Mouse (Mus musculus): ENCODE data around the gene Glod4.

Glod4 gene

DNA sequence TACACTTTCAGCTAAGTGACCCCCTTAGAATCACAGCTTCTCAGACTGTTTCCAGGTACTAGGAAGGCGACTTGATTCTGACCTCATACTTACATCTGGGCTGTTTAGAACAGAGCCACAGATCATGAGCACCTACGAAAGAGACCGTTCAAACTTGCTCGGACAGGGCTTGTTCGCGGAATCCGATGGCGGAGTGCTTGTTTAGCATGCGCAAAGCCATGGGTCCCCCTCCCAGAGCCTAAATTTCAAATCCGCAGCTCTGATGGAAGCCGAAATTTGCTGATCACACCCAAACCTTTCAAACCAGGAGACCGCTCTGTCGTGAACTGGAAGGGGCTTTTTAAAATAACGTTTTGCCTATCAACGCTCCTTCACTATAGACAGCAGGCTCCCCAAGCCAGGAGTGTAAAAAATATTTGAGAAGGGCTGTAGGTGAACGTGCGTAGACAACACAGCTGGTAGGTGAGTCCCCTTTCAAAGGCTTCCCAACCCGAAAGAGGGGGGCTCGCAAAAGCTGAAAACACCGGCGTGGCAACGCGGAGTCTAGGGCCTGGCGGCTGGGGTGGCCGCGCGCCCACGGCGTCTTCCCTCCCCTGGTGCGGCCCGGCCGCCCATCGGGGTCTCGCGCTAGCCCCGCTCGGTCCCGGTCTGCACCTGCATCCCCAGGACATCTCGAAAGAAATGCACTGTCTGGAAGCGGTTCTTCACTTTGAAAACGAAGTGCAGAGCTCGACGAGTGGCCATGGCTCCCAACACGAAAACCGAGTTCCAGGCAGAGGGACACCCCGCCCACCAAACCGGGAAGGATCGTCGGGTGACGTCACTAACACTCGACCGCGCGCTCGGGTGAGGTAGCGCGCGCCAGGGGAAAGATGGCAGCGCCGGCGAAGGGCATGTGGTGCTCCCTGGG, at the start of gene Glod4, which contains the start of gene Mrm3:
Gene Glod4, minus strand, starts transcription at position 825 of the 910 bp plus-strand sequence.
Gene Mrm3, plus strand, starts transcription at position 815 of the 910 bp plus-strand sequence.
- peak; percentile 91 for DNase-seq (ENCODE audit: low read depth, low spot score)

DNA sequence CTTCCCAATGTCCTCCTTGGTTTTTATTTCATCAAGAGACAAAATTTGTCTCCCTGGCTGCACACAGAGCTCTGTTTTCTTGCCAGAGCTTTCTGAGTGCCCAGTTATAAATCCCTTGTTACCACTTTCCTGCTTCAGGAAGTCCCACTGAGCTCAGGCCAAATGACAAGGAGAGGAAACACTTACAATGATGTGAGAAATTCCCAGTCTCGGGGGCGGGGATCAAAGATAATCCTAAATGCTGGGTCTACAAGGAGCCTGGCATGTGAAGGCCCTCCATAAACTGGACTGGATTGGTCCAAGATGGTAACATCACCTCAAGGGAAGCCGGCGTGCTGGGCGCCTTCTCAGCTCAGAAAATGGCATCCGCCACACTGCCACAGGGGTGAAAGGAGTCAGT, 49.3 kb upstream of the Glod4 start:
- no peak for DNase-seq (ENCODE audit: low read depth, low spot score)

DNA sequence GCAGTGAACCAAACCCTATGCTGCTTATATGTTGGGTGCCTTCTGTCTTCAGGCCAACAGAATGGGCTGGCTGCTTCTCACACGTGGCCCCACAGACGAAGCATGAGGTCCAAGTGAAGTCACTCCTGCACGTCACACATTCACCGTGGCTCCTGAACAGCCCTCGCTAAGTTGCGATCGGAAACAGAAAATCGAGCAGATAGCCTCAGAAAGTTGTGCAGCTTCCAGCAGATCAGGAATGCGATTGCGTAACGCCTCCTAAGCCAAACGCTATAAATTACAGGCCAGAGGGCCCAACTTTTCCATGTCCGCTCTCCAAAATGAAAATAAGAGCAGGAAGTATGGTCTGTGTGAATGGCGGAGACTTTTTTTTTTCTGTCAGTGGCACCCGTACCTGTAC, 48.9 kb upstream of the Glod4 start:
- DNase-seq (ENCODE audit: low read depth, low spot score) = no peak

DNA sequence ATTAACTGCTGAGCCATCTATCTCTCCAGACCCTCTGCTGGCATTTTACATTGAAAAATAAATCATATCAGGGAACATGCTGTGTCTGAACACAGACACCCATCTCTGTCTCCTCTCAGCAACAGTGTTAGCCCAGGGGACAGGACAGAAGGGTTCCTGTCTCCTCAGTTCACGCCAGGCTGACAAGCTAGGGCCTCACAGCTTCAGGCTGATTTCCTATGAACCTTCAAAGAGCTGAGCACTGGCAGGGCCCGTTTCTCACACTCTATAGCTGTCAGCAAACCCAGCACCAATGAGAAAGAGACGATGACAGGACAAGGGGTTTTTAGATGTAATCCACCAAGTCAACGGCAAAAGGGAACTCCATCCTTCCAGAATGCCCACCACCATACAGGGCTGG, 48.4 kb upstream of the Glod4 start:
- no peak for DNase-seq (ENCODE audit: low read depth, low spot score)

DNA sequence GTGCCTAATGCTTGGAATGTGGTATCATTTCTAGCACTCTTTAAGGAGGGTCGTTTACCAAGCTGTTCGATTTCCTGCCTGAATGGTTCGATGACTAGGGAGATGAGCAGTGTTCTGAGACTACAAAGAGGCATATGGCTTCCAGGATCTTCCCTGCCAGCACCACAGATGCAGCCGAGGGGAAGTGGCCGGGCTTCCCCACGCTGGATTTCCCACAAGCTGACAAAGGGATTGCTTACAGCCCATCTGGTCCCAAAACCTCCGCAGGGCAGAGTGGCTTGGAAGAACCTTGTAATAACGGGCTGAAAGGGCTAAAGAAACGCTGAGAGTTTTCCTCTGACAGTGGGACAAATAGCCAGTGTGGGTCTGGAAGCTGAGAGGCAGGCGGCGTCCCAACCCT, 46.8 kb upstream of the Glod4 start:
- no peak for DNase-seq (ENCODE audit: low read depth, low spot score)

DNA sequence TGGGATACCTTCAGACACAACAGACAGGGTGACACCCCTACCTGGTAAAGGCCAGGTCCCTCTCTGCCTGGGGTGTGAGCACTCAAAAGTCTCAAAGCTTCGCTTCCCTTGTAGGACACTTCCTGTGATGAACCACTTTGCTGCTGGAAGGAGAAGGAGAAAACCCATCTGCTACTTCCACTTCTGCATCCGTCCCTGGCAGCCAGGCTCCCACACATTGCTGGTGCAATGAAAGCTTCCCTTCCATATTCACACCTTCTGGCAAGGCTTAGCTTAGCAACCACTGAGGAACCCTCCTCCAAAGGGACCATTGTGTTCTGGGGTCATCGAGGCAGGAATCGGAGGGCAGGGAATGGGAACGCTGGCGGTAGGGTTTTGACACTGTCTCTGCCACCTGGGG, 45.1 kb upstream of the Glod4 start:
- no peak for DNase-seq (ENCODE audit: low read depth, low spot score)

DNA sequence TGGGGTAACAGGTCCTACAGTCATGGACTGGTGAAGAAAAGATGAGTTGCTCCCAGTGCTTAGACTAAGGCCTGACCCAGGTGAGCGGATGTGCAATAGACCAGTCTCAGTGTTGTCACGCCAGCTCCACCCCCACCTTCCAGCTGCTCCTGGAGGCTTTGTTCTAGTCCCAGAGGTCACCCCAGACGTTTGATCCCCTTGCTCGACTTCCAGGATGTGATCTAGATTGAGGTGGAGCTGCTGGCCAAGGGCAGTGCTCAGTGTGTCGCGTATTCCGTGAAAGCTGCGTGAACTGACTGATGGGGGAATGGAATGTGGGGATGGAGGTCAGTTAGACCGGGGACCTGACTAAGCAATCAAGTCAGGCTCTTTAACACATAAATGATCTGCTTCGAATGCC, 43.8 kb upstream of the Glod4 start:
- no peak for DNase-seq (ENCODE audit: low read depth, low spot score)

DNA sequence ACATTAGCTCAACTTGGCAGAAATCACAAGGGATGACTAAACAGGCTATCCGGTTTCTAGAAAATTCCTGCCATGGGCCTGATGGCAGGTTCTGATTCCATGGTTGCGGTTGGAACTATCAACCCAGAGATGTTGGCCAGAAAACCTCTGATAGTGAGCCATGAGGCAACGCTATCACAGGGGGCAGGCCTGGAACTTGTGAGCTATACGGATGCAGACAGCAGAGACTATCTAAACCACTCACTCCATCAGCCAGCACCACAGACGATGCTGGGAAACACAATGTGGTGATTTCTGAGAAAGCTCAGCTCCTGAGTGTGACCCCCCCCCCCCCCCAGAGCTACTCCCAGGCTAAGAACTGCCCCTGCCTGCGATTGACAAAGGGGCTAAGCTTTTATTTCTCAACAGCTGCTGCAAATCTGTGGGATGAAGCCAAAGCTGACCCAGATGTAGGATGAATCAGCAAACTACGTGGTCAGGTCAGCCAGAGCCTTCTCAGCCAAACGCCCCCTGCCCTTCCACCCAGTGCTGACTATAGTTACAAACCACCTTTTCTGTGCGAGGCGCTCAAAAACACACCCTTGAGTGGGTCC, 43.1 kb upstream of the Glod4 start:
- DNase-seq (ENCODE audit: low read depth, low spot score) = no peak

DNA sequence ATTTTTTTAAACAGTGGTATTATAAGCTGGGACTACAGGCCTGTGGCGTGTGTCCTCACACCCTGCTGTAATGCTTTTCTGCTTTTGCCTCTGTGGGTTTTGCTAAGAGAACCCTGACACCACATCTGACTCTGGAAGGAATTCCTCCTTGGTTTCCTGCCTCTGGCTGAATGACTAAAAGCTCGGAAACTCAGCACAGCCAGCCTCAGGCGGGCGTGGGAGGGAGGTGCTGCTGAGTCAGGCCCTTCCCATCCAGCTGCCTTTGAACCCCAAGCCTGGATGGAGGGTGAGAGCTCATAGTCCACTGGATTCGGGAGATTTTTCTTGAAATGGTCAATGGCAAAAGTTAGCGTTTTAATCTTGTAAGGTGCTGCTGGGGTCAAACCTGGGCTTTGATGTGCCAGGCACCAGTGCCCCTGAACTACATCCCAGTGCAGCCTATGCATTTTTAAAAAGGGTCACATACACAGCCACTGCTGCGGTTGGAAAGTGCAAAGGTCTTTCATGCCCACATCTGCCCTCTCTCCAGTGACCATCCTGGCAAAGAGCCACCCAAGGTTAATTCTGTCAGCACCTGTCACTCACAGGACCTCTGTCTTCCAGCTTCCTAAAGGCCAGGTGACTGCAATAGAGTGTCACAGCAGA, 42.0 kb upstream of the Glod4 start:
- no peak for DNase-seq (ENCODE audit: low read depth, low spot score)

DNA sequence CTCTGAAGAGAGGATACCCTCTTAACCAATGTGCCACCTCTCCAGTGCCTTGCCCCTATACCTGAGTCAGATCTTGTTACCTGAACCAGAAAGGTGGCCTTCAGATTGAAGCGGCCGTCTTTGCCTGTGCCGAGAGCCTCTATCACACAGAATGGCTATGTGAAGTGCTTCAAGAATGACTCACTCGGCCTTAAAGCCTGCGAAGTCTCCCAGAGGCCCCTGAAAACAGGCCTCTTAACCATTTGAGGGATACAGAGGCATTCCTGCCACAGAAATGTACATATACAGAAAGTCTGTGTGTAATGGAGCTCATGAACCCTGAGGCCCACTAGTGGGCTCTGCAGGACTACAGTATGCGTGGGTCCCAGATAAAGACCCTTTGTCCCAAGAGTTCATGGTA, 40.3 kb upstream of the Glod4 start:
- DNase-seq (ENCODE audit: low read depth, low spot score) = no peak

DNA sequence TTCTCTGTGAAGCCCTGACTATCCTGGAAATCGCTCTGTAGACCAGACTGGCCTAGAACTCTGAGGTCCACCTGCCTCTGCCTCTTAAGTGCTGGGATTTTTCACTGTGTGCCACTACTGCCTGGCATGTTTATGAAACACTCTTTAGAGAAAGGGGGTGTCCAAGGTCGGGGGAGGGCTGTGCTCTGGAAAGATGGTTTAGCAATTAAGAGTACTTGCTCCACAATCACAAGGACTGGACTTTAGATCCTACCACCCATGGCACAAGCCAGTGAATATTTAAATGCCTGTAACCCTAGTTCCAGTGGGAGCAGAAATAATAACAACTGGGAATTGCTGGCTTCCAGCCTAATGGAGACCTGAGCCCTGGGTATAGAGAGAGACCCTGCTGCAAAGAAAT, 36.4 kb upstream of the Glod4 start:
- no peak for DNase-seq (ENCODE audit: low read depth, low spot score)

DNA sequence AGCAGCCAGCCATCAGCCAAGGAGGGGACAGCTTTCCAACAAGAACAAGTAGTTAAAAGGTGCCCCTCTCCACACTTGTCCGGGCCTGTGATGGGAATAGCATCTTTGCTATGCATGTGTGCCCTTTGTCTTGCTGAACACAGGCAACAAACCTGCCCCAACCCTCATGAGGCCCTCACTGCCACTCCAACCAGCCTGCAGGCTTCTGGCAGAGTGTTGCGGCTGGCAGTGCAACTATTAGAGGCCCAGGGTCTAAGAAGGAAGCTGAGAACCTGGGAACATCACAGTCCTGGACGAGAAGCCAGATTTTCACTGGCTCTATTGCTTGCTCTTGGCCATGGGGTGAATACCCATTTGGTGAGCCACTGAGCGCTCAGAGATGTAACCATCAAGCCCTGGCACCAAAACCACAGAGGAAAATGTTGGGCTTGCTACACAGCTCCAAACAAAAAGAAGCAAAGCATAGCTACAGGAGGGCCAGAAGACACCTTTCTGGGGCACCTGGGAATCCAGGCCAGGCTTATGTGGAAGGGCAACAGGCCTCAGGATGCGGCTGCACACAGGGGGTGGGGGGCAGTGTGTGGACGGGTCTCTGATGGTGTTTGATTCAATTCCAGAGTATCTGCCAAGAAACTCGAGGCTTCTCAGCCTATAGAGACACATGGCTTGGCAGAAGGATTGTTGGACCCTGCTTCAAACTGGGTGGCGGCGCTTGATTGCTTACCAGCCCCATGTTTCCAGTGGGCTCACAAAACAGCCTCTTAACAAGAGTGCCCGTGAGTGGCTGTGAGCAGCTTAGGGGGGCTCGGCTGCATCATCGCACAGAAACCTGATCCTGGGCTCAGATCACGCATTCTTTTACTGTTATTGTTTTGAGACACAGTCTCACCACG, 35.7 kb upstream of the Glod4 start:
- DNase-seq (ENCODE audit: low read depth, low spot score) = no peak

DNA sequence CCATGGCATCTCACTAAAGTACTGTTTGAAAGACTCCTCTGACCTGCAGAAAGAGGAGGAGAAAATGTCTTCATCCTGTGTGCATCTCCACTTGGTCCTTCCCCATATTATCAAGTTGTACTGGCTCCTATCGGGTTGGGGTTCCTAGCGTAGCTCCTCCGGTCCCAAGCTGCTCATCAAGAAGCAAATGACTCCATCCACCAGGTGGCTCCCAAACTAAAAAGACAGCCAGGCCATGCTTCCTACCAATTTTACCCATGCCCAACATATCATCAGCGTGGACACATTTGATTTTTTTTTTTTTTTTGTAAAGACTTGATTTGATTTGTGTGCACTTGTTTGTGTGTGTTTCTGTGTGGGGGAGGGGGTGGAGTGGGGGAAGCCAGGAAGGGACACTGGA, 28.9 kb upstream of the Glod4 start:
- DNase-seq (ENCODE audit: low read depth, low spot score) = no peak

DNA sequence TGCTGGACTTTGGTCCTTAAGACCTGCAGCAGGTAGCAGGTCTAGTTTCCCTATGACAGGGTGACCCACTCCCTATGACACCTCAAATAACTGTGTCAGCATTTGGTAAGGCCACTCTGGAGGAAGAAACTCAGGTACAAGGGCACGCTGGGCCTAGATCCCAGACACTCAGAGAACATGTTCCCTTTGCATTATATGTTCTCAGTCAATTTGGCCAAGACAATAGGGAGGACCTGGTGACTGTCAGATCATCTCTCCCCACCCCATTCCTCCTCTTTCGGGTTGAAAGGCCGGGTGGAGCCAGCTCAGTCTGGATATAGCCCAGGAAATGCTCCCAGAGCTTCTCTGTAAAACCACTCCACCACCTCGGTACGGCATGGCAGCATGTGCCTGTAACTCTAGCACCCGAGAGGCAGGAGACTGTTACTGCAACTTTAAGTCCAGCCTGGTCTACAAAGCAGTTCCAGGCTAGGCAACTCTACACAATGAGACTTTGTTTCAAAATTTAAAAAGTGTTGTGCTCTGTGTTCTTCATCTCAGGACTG, 25.1 kb upstream of the Glod4 start:
- DNase-seq (ENCODE audit: low read depth, low spot score) = no peak

DNA sequence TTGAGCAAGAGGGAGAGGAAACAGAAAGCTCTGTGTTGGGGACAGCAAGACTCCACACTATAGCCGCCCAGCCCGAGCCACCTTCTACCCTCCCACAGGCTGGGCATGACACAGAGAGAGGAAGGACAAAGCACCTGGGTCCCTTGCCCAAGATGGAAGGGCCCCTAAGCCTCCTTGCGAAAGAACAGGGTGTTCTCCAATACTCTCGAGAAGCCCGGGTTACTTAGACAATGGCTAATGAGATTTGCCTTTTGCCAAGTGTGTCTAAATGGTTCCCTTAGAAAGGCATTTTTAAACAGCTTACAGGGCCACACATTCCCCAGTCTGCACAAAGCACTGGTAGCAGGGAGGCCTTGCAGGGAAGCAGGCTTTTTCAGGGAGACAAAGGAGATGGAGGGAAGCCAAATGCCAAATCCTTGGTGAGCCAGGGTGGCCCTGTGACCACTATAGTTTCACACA, 24.5 kb upstream of the Glod4 start:
- DNase-seq (ENCODE audit: low read depth, low spot score) = no peak

DNA sequence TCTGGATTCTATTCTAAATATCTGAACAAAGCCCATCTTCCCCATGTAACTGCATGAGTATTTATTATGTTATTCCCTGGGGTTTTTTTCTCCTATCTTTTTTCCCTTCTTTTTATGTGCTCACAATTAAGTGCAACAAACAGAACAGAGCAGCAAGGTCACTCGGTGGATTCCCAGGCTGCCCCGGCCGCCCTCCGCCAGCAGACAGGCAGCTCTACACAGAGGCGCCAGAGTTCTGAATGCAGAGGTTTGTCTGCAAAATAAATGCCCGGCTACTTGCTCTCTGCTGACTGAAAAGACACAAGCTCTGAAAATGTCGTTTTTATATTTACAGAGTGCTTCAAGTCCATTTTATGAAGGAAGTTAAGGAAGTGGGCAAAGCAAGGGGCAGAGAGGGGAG, 24.0 kb upstream of the Glod4 start:
- no peak for DNase-seq (ENCODE audit: low read depth, low spot score)

DNA sequence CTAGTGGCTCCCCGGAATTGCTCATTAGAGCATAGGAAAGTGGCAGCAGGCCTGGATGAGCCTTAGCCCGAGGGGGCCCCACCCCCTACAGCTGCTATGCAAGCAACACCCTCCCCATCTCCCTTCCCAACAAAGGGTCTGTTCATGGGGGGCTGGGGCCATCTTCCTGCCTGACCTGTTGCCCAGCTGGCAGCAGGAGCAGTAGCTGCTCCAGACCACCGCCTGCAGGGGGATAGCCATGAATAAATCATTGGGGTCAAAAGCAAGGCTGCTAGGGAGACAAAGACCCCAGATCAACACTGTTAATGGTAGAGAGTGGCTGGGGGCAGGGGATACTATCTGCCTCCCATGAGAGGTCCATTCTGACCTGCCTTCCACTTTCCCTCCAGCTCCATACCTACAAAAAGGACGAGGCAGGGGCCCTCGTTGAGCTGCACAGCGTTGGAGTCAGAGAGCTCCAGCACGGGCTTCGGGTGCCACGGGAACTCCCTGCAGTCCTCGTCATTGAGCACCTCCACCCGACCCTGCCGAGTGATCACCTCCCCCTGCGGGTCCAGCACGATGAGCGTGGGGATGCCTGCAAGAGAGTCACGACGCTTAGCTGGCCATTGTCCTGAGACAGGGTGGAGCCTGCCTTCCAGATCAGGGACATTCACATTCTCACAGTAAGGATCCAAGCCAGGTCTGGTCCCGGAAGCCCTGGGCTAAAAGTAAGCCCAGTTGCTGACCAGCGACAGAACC, 19.3 kb upstream of the Glod4 start:
- no peak for DNase-seq (ENCODE audit: low read depth, low spot score)

DNA sequence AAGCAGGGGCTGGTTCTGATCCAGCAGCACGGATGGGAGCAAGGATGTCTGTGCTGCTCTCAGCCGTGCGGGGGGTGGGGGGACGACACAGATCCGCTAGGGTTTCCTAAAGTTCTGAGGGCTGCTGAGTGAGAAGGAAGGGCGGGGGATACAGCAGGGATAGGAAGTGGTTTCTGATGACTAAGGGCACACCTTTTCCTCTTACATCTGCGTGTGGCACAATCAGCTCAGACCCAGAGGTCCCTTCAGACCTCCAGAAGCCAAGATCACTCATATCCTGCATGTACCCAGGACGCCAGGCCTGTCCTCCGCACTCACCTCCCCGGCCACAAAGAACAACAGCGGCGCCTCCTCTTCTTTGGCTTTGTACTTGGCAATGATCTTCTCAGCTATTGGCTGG, 17.7 kb upstream of the Glod4 start:
- DNase-seq (ENCODE audit: low read depth, low spot score) = peak; percentile 53

DNA sequence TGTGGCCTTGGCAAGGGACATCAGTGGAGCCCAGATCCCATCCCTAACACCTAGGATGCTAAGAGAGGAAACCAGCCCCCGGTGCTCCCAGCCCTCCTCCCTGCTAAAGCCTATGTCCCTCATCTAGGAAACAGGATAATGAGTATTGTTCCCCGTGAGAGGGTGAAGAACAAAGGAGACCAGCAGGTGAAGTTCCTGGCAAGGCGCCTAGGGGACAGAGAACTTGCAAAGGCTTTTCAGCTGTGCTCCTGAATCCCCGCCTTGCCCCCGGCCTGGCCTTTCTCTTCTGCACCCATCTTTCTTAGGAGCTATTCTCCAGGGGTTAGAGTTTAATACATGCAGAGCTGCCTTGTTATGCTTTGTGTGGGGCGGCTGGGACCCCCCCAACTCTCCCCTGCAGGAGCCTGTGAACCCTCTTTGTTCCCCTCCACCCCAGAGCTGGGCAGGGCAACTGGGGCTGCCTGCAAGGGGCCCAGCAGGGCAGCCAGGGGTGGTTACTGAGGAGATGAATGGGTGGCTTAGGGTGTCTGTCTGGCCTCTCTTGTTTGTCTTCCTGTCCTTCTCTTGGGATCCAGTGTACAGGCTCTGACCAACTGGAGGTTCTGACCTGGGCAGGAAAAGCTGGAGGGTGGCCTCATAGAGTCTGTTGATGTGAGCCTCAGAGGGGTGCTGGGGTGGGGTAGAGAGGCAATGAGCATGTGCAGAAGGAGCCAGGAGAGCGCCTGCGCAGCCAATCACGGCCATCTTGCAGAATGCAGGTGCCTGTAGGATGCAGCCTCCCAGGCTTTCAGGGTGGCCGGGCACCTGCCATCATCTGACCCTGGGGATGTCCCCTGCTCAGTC, 16.9 kb upstream of the Glod4 start:
- DNase-seq (ENCODE audit: low read depth, low spot score) = no peak

DNA sequence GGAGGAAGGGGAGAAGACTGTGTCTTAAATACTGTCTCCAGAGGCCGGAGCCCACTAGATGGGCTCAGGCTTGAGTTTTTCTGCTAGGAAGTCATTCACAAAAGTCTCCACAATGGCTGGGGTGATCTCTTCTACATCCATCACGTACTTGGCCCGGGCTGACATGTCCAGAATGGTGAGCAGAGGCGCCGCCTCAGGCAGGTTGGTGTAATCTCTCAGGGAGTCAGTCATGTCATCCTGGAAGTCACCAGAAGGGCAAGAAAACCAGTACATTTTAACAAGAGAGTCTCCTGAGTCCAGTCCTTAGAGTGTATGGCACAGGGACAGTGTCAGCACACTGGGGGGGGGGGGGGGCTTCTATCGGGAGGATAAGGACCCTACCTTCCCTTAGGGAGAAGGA, 15.0 kb upstream of the Glod4 start:
- DNase-seq (ENCODE audit: low read depth, low spot score) = no peak
